Mouse (Mus musculus): ENCODE data around the gene Itga1. TPM values are rescaled to one million over a fixed set of nuclear protein-coding genes. Genes with fewer than 3 reads are reported as not detected.

Itga1 gene
- polyA plus RNA-seq, 1 experiment from 2014 or later = 6.0 TPM

DNA sequence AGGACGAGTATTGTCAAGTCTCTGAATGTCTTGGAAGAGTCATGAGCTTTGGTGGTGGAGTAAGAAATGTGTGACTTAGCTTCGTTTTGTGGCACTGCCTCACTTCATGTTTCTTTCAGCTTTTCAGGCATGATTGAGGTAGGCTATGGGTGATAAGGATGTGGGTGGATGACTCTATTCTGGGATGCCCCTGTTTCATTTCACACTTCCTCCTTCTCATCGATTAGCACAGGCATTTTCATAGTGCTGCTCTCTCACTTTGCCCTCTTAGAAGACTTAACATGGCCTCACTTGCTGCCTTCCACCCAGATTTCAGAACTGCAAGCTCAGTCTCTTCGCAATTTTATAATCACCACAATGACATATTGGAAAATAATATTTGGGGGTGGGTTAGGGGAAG, 102.2 kb downstream of the Itga1 start:
- ATAC-seq (ENCODE audit: low FRiP score) = no peak
- H3K36me3 ChIP-seq = no peaks in the 10 kb centered on the region
- no peaks in the 10 kb centered on the region for H3K9me3 ChIP-seq (replicated peaks)
- no peak overlapping the region for H3K9ac ChIP-seq
- no peak overlapping the region for H3K27ac ChIP-seq
- H3K27me3 ChIP-seq = no peaks in the 10 kb centered on the region
- no peak overlapping the region for H3K4me3 ChIP-seq
- 88% methylated on average over 4 of the region's 4 CpGs for WGBS
- no peak overlapping the region for H3K4me2 ChIP-seq (replicated peaks)
- H3K4me1 ChIP-seq = no peaks in the 10 kb centered on the region

DNA sequence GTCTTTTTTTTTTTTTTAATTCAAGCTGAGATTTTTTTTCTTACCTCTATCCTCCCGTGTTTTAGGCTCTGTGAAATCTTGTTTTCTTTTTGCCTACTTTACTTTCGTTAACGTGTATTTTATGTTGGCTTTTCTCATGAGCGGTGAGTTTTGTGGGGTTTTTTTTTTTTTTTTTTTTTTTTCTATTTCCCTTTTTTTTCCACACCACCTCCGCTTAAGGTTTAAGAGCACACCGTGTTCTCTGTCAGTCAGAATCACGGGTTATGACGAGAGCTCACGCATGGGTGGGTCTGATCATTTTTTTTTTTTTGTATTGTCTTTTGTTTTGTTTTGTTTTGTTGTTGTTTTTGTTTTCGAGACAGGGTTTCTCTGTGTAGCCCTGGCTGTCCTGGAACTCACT, 103.7 kb downstream of the Itga1 start:
- H3K36me3 ChIP-seq = no peaks in the 10 kb centered on the region
- no peak overlapping the region for H3K9ac ChIP-seq
- no peak overlapping the region for H3K4me3 ChIP-seq
- H3K4me1 ChIP-seq = no peaks in the 10 kb centered on the region
- H3K27ac ChIP-seq = no peak overlapping the region
- WGBS = 96% methylated on average over 10 of the region's 10 CpGs
- no peak overlapping the region for H3K4me2 ChIP-seq (replicated peaks)
- H3K27me3 ChIP-seq = no peaks in the 10 kb centered on the region
- ATAC-seq (ENCODE audit: low FRiP score) = no peak
- no peaks in the 10 kb centered on the region for H3K9me3 ChIP-seq (replicated peaks)

DNA sequence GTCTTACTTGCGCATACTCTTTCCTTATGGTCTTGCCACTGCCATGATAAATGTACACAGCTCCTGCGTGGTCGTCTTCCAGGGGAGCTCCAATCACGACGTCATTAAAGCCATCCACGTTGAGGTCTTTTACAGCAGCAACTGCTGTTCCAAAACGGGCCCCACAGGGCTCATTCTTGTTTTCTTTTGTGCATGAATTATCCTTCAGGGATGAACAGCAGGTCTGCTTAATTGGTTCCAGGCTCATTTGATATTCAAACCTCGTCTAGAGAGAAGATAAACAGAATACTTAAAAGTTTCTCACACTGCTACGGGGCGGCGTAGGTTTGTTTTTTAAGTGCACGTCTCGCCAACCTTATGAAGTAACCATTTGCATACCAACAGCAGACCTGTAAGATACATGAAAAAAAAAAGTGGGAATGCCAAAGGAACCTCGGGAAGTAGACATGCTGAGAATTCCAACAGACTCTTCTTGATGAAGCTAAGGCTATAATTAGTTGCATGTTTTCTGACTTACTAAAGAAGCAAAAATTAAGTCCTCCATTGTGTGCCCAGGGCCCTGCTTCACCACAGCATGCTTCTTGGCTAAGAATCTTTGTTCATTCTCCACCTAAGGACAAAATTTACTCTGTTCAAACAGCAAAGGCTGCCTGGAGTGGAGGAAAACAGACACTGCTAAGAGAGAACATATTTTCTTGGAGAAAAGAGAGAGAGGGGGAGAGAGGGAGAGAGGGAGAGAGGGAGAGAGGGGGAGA, 109.3 kb downstream of the Itga1 start:
- no peaks in the 10 kb centered on the region for H3K36me3 ChIP-seq
- no peaks in the 10 kb centered on the region for H3K9me3 ChIP-seq (replicated peaks)
- H3K27ac ChIP-seq = no peak overlapping the region
- 30% methylated on average over 14 of the region's 14 CpGs for WGBS
- H3K4me3 ChIP-seq = no peak overlapping the region
- H3K27me3 ChIP-seq = no peaks in the 10 kb centered on the region
- peak; percentile 68 for ATAC-seq (ENCODE audit: low FRiP score)
- no peak overlapping the region; the same call in 1 of the 2 replicates for H3K4me2 ChIP-seq (replicated peaks)
- peaks cover 7% of the 10 kb centered on the region for H3K4me1 ChIP-seq
- no peak overlapping the region for H3K9ac ChIP-seq

DNA sequence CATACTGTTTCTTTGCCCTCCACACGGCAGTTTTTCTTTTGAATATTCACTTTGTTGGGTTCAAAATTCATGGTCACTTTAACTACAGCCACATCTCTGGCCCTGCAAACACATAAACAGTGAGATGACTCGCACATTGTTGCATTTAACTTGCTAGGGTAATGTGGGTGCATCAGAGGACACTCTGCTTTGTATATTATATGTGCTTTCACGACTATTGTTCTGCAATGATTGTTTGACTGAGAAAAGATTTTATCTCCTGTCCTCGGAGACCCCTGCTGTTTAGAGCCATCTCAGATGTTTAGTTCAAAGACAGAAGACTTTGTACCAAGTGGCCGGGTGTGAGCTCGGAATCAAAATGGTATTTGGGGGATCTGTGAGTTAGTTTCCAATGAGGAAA, 114.1 kb downstream of the Itga1 start:
- no peaks in the 10 kb centered on the region for H3K27me3 ChIP-seq
- peaks cover 5% of the 10 kb centered on the region for H3K4me1 ChIP-seq
- no peak overlapping the region for H3K4me2 ChIP-seq (replicated peaks)
- no peak for ATAC-seq (ENCODE audit: low FRiP score)
- no peak overlapping the region for H3K9ac ChIP-seq
- no peak overlapping the region for H3K27ac ChIP-seq
- no peaks in the 10 kb centered on the region for H3K9me3 ChIP-seq (replicated peaks)
- no peaks in the 10 kb centered on the region for H3K36me3 ChIP-seq
- no peak overlapping the region for H3K4me3 ChIP-seq
- WGBS = 64% methylated on average over 6 of the region's 6 CpGs

DNA sequence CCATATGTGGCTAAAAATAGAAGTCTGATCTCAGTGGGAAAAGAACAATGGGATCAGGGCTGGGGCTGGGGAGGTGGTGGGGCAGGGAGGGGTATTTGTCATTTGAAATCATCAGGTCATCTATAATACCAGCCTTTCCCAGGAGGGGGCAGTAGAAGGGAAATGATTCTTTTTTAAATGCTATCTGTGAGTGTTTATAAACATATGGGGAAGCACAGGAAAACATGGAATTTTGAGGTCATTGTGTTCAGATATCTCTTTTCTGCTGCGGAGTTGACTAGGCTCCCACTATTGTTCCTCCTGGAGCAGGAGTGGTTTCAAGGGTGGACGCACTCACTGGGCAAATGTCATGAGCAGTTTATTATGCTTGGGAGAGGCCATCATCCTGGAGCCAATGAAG, 114.6 kb downstream of the Itga1 start:
- no peak overlapping the region for H3K4me3 ChIP-seq
- H3K4me2 ChIP-seq (replicated peaks) = no peak overlapping the region
- H3K9ac ChIP-seq = no peak overlapping the region
- H3K36me3 ChIP-seq = no peaks in the 10 kb centered on the region
- H3K9me3 ChIP-seq (replicated peaks) = no peaks in the 10 kb centered on the region
- peaks cover 2% of the 10 kb centered on the region; the same call in 1 of the 2 replicates for H3K4me1 ChIP-seq
- ATAC-seq (ENCODE audit: low FRiP score) = no peak
- WGBS = 66% methylated on average over 2 of the region's 2 CpGs
- no peaks in the 10 kb centered on the region for H3K27me3 ChIP-seq
- H3K27ac ChIP-seq = no peak overlapping the region

DNA sequence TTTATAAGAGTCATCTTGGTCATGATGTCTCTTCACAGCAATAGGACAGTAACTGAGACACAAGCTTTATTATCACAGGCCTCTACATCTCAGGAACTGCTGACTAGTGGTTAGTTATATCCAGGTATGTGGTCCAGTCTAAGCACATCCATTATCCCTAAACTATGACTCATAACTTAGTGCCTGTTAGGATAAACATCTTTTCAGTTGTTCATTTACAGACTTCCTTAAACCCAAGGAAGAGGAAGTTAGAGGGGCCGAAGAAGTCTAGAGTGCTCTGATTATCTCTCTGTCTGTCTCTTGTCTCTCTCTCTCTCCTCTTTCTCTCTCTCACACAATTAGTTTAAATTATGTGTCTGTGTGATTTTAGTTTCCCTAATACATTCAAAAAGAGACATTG, 117.1 kb downstream of the Itga1 start:
- H3K4me1 ChIP-seq = no peaks in the 10 kb centered on the region
- no peak for ATAC-seq (ENCODE audit: low FRiP score)
- WGBS = 96% methylated on average over 1 of the region's 1 CpGs

DNA sequence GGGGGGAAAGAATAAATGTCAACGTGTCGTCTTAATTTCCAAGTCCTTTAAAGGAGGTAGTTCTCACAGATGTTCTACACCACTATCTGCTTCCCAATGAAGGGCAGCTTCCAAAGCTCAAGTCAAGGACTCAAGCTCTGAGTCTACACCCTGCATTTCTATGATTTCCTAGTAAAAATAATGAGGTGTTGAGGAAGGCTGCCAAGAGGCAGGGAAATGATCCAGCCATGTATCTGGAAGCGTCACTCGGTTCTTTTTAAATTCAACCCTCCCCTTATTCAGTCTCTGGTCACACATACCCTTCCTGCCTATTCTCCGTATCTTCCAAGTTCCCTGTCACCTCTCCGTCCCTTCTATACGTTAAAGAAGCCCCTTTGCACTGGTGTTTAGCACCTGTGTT, 118.6 kb downstream of the Itga1 start:
- H3K4me3 ChIP-seq = no peak overlapping the region
- WGBS = 89% methylated on average over 7 of the region's 7 CpGs
- H3K27me3 ChIP-seq = no peaks in the 10 kb centered on the region
- H3K4me1 ChIP-seq = no peaks in the 10 kb centered on the region
- H3K4me2 ChIP-seq (replicated peaks) = no peak overlapping the region
- H3K27ac ChIP-seq = no peak overlapping the region
- H3K36me3 ChIP-seq = no peaks in the 10 kb centered on the region
- ATAC-seq (ENCODE audit: low FRiP score) = no peak
- no peak overlapping the region for H3K9ac ChIP-seq
- no peaks in the 10 kb centered on the region for H3K9me3 ChIP-seq (replicated peaks)

More for the DNA sequence above, 117.1 kb downstream of the Itga1 start:
- Histone ChIP-seq H3K9me3 (replicated peaks) (no peaks in the 10 kb centered on the region), H3K4me3 (no peak overlapping the region), H3K36me3 (no peaks in the 10 kb centered on the region), H3K27ac (no peak overlapping the region), H3K9ac (no peak overlapping the region), H3K27me3 (no peaks in the 10 kb centered on the region), H3K4me2 (replicated peaks) (no peak overlapping the region)

DNA sequence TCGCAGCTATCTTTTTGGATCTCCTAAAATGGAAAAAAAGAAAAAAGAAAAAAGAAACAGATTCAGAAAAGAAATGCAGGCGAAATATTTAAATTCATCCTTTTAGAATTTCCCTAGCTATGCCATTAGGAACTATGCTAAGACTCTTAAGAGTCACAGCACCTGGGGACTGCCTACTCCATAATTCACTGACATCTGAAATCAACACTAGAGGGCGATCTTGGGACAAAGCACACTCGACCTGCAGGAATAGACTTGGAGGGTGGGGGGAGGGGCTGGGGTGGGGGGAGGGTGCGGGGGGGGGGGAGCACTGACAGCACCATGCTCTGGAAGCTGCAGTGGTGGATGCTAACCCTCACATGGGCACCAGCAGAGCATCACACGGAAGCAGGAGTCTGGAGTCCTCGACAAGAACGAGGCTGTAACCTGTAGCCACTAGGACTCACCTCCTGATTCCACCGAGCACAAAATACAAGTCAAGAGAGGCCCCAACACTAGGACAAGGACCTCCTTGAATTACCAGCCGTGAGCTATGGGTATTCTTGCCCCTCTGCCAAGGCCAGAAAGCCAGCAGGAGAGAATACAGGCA, 120.8 kb downstream of the Itga1 start:
- WGBS = 40% methylated on average over 10 of the region's 10 CpGs
- ATAC-seq (ENCODE audit: low FRiP score) = no peak
- Histone ChIP-seq H3K4me2 (replicated peaks) (no peak overlapping the region), H3K27ac (no peak overlapping the region), H3K9me3 (replicated peaks) (no peaks in the 10 kb centered on the region), H3K4me1 (no peaks in the 10 kb centered on the region), H3K4me3 (no peak overlapping the region), H3K27me3 (no peaks in the 10 kb centered on the region), H3K9ac (no peak overlapping the region), H3K36me3 (no peaks in the 10 kb centered on the region)

DNA sequence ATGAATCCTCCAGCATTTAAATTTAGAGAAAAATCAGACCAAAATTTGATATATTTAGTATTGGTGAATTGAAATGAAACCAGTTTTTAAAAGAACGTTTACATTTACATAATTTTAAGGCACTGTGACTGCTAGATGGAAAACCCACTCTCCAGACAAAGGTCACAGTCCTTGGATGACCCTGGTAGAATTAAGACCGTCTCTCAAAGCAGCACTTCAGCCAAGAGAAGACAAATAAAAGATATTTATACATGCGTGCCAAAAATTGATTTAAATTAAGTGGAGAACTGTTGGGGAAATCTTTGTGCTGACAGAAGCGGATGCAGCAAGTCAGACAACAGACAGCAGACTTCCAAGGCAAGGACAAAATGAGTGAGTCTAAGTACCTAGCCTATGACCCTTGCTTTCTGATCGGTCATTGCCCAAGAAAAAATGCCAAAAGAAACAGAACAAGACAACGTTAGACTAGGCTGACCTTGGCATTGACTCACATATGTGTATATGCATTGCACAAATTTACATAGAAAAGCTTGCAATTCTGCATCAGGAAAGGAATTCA, 127.2 kb downstream of the Itga1 start:
- Histone ChIP-seq H3K9me3 (replicated peaks) (no peaks in the 10 kb centered on the region), H3K27ac (no peak overlapping the region), H3K36me3 (no peaks in the 10 kb centered on the region), H3K4me2 (replicated peaks) (no peak overlapping the region), H3K4me1 (no peaks in the 10 kb centered on the region), H3K9ac (no peak overlapping the region), H3K4me3 (no peak overlapping the region), H3K27me3 (no peaks in the 10 kb centered on the region)
- 73% methylated on average over 6 of the region's 6 CpGs for WGBS
- no peak for ATAC-seq (ENCODE audit: low FRiP score)

DNA sequence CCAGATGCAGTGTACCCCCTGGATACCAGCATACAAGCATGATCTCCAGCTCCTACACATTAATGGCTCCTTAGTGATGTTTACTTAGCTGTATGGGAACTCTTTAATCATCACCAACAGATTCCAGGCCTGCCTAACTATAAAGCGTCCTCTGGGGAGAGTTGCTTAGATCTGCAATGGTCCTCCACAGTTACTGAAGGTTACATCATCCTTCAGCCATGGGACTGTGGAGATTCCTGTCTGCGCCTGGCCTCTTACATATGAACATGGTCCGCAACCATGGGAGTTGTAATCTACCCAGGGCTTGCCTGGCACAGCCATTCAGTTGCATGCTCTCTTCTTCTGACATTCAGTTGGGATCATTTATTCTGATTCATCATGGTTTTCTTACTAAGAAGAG, 129.9 kb downstream of the Itga1 start:
- Histone ChIP-seq H3K27me3 (no peaks in the 10 kb centered on the region), H3K9ac (no peak overlapping the region), H3K9me3 (replicated peaks) (no peaks in the 10 kb centered on the region), H3K4me2 (replicated peaks) (no peak overlapping the region), H3K36me3 (no peaks in the 10 kb centered on the region), H3K27ac (no peak overlapping the region), H3K4me1 (no peaks in the 10 kb centered on the region), H3K4me3 (no peak overlapping the region)
- ATAC-seq (ENCODE audit: low FRiP score) = no peak
- 96% methylated on average over 3 of the region's 3 CpGs for WGBS

DNA sequence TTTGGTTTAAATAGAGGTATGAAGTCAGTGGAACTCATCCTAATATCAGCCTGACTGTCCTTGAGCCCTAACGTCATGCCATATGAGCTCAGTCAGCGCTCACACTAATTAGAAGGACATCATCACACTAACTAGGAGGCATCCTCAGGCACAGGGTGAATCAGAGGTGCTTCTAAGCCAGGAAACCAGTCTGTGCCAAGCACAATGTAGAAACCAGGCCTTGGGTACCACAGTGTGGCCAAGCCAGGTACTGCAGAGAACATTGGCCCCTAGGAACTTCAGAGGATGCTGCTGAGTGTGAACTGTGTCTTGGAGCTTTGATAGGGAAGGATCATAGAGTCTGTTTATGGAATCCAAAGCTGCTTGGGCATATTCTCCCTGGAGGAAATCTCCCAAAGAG, 137.5 kb downstream of the Itga1 start:
- peak; percentile 84 for ATAC-seq (ENCODE audit: low FRiP score)
- H3K27me3 ChIP-seq = no peaks in the 10 kb centered on the region
- H3K4me1 ChIP-seq = no peaks in the 10 kb centered on the region
- no peak overlapping the region for H3K4me2 ChIP-seq (replicated peaks)
- H3K9me3 ChIP-seq (replicated peaks) = no peaks in the 10 kb centered on the region
- WGBS = 46% methylated on average over 2 of the region's 2 CpGs
- no peak overlapping the region for H3K27ac ChIP-seq
- no peak overlapping the region for H3K4me3 ChIP-seq
- H3K9ac ChIP-seq = no peak overlapping the region
- H3K36me3 ChIP-seq = no peaks in the 10 kb centered on the region

DNA sequence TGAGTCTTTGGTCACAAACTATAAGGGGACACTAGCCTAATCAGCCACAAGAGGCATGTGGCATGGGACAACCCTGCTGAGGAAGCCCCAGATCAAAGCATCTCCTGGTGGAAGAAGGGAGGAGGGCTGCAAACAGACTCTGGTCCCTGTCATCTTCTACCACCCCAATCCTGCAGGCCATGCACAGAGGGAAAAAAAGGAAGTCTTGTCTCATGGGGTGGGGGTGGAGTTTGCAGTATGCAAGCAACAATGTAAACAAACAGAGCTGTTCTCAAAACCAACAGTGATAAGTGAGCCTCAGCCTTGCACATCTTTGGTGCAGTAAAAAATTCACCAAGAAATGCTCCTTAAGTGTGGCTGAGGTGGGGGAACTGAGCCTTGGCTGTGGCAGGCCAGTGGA, 147.2 kb downstream of the Itga1 start:
- H3K4me3 ChIP-seq = no peak overlapping the region
- no peaks in the 10 kb centered on the region for H3K27me3 ChIP-seq
- H3K9ac ChIP-seq = no peak overlapping the region
- H3K4me1 ChIP-seq = no peaks in the 10 kb centered on the region
- ATAC-seq (ENCODE audit: low FRiP score) = no peak
- H3K27ac ChIP-seq = no peak overlapping the region
- H3K4me2 ChIP-seq (replicated peaks) = no peak overlapping the region
- no peaks in the 10 kb centered on the region for H3K9me3 ChIP-seq (replicated peaks)
- H3K36me3 ChIP-seq = no peaks in the 10 kb centered on the region

DNA sequence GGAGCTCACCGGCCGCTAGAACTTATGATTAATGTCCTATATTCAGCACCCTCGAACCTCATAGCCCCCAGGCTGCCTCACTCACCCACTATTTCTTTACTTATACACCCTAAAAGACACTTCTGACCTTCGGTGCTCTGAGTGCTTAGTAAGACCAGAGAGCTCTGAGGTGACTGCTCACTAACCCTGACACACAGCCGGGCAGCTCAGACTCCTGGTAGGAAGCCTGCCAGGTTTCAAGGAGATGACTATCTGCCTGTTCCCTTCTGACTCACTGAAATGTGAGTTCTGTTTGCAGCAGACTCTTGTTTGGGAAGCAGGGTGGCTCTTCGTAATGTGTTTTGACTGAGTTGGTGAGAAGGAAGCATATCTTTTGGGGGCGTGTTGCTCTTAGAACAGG, 168.2 kb downstream of the Itga1 start:
- no peak overlapping the region for H3K4me2 ChIP-seq (replicated peaks)
- peaks cover 20% of the 10 kb centered on the region for H3K27me3 ChIP-seq
- WGBS = 89% methylated on average over 7 of the region's 7 CpGs
- H3K9ac ChIP-seq = no peak overlapping the region
- peaks cover 12% of the 10 kb centered on the region for H3K4me1 ChIP-seq
- no peak for ATAC-seq (ENCODE audit: low FRiP score)
- H3K9me3 ChIP-seq (replicated peaks) = no peaks in the 10 kb centered on the region
- H3K36me3 ChIP-seq = no peaks in the 10 kb centered on the region
- H3K27ac ChIP-seq = no peak overlapping the region
- H3K4me3 ChIP-seq = no peak overlapping the region

Data from hindbrain, embryonic 12.5 days (tissue).